Mouse (Mus musculus) monocyte, adult 5-6 weeks (primary cell): Measurements from ENCODE around the gene Ptpn9. TPM values are rescaled to one million over a fixed set of nuclear protein-coding genes. Genes with fewer than 3 reads are reported as not detected.

Source experiments
- ATAC-seq: fragments of 153-309, 156-312 bp; replicated peaks from 2 replicates; pipeline ENCODE4 v1.8.0; 2017; ENCODE audit warnings: mild to moderate bottlenecking; ENCODE audit not compliant: low TSS enrichment, insufficient number of reproducible peaks, severe bottlenecking, poor library complexity, low FRiP score
- total RNA-seq: library from RNA; stranded (forward); fragments of 200-1000, 200-491, 200-594 nt; gene quantifications from 3 replicates; pipeline ENCODE4 v1.2.3, GENCODE M21; 2017

Gene Ptpn9
- total RNA-seq, 1 experiment from 2014 or later, result 16.7 TPM

DNA sequence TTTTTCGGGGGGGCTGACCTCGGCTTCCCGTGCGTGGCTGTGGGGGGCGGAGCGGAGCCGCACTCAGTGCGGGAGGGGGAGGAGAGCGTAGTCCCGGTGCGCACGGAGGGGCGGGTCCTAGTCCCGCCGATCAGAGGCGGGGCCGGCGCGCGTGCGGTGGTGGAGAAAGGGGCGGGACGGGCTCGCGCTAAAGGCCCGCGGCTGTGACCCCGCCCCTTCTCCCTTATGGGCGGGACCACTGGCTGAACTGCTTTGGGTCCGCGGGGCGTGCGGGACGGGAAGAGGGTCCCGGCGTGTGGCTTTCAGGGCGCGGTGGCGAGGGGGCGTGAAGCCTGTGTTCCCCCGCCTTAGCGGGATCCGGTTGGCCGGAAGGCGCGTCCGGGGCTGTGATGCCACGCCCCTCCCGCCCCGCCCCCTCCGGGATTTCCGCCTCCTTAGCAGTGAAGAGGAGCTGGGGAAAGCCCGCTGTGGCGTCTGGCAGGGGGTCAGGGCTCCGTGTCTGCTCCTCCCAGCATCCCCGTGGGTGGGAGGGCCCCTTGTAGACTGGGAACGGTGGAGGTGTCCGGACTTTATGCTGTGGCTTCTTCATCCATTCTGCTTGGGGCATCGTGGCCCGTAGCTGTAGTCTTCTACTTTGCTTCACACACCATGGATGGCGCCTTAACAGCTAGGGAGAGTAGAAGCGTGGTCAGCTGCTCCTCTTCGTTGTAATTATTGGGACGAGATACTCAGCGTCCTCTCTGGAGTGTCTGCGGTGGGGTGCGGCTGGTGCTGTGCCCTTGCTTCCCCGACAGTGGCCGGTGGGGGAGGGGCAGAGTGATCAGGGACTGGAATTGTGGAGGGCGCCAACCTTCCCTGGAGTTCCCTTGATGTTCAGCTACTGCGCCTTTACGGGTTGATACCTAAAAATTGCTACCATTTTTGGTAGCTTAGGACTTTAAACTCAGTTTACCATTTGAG, 82.3 kb downstream of the Ptpn9 start:
- peak; percentile 3 for ATAC-seq

- ATAC-seq, result no peak
Measured at GRCm38 (mm10) chr9:57082236-57082635, 87.5 kb downstream of the Ptpn9 start.

Other genes with a start within 250 kb of the Ptpn9 start
- gene Lingo1, start 198.5 kb upstream of the Ptpn9 start, total RNA-seq, result not detected in 3 replicates
- gene Odf3l1, start 130.2 kb upstream of the Ptpn9 start, total RNA-seq, result not detected in 3 replicates
- gene Cspg4, start 129.9 kb upstream of the Ptpn9 start, total RNA-seq, result not detected in 3 replicates
- gene Snx33, start 66.6 kb upstream of the Ptpn9 start, total RNA-seq, result 7.1 to 16.9 TPM (median 7.1 TPM) in 3 replicates
- 36.1 to 44.3 TPM (median 38.6 TPM) in 3 replicates for gene Imp3, start 57.4 kb upstream of the Ptpn9 start, total RNA-seq
- 3.8 to 9.4 TPM (median 6.5 TPM) in 3 replicates for gene Snupn, start 44.0 kb upstream of the Ptpn9 start, total RNA-seq
- 50.1 to 115 TPM (median 90.9 TPM) in 3 replicates for gene Sin3a, start 77.1 kb downstream of the Ptpn9 start, total RNA-seq
- 47.9 to 87.1 TPM (median 60.7 TPM) in 3 replicates for gene Man2c1, start 135.8 kb downstream of the Ptpn9 start, total RNA-seq
- gene Neil1, start 153.4 kb downstream of the Ptpn9 start, total RNA-seq, result 1.3 to 8.1 TPM (median 5.2 TPM) in 3 replicates
- gene Commd4, start 163.4 kb downstream of the Ptpn9 start, total RNA-seq, result 90.4 to 131 TPM (median 125 TPM) in 3 replicates
- gene Trcg1, start 241.6 kb downstream of the Ptpn9 start, total RNA-seq, result not detected in 3 replicates